Mouse (Mus musculus): ENCODE measurements around the gene Pptc7. TPM values are rescaled to one million over a fixed set of nuclear protein-coding genes. Genes with fewer than 3 reads are reported as not detected.

The Pptc7 gene
- polyA plus RNA-seq, 1 experiment from 2014 or later, result 9.2 TPM

DNA sequence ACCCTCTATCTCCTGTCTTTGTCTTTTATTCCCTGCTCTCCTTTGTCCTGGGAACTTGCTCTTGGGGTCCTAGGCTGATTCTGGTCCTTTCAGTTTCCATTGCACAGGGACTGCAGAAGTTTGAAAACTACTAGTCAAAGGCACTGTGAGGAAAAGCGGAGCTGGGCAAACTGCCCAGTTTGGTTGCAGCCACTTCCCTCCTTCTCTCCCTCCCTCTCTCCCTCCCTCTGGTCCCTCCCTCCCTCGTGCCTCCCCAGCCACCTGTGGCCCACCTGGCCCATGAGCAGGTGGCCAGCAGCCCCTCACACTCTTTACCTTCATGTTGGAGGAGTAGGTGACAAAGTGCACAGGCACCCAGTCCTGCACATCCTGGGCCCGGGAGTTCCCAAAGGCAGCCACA, 39.0 kb upstream of the Pptc7 start:
- H3K4me2 ChIP-seq (ENCODE audit: low read depth, severe bottlenecking), result no peak overlapping the region
- no peaks in the 10 kb centered on the region for H3K9me3 ChIP-seq (ENCODE audit: control insufficient read depth, low read length)
- WGBS, result 77% methylated on average over 3 of the region's 3 CpGs
- peaks cover 7% of the 10 kb centered on the region; the same call in 1 of the 2 replicates for H3K36me3 ChIP-seq (ENCODE audit: control insufficient read depth, insufficient read depth, low read length)
- ATAC-seq (ENCODE audit: insufficient number of reproducible peaks, low FRiP score, low TSS enrichment, low read depth) (no peak), DNase-seq (ENCODE audit: low spot score) (no peak)
- no peak overlapping the region for H3K9ac ChIP-seq (ENCODE audit: low read length)
- H3K27me3 ChIP-seq (ENCODE audit: control insufficient read depth, insufficient read depth, low read length), result no peaks in the 10 kb centered on the region
- no peak overlapping the region for H3K4me3 ChIP-seq (ENCODE audit: low read depth, low read length)
- no peaks in the 10 kb centered on the region for H3K4me1 ChIP-seq (ENCODE audit: control insufficient read depth, insufficient read depth, low read length)
- H3K27ac ChIP-seq (replicated peaks; ENCODE audit: low read depth, low read length), result no peak overlapping the region

GRCm38 (mm10) chr5:122246547-122247167, 37.5 kb upstream of the Pptc7 start:
- H3K4me3 ChIP-seq (ENCODE audit: low read depth, low read length), result no peak overlapping the region
- 84% methylated on average over 10 of the region's 10 CpGs for WGBS
- no peaks in the 10 kb centered on the region for H3K4me1 ChIP-seq (ENCODE audit: control insufficient read depth, insufficient read depth, low read length)
- ATAC-seq (ENCODE audit: insufficient number of reproducible peaks, low FRiP score, low TSS enrichment, low read depth) (no peak), DNase-seq (ENCODE audit: low spot score) (no peak)
- H3K4me2 ChIP-seq (ENCODE audit: low read depth, severe bottlenecking), result no peak overlapping the region
- no peaks in the 10 kb centered on the region for H3K27me3 ChIP-seq (ENCODE audit: control insufficient read depth, insufficient read depth, low read length)
- no peak overlapping the region for H3K27ac ChIP-seq (replicated peaks; ENCODE audit: low read depth, low read length)
- H3K9ac ChIP-seq (ENCODE audit: low read length), result no peak overlapping the region
- no peaks in the 10 kb centered on the region for H3K9me3 ChIP-seq (ENCODE audit: control insufficient read depth, low read length)
- H3K36me3 ChIP-seq (ENCODE audit: control insufficient read depth, insufficient read depth, low read length), result peaks cover 2% of the 10 kb centered on the region; the same call in 1 of the 2 replicates

- 92% methylated on average over 11 of the region's 11 CpGs for WGBS
- Histone ChIP-seq H3K4me2 (ENCODE audit: low read depth, severe bottlenecking) (no peak overlapping the region), H3K4me3 (ENCODE audit: low read depth, low read length) (no peak overlapping the region), H3K9ac (ENCODE audit: low read length) (no peak overlapping the region), H3K4me1 (ENCODE audit: control insufficient read depth, insufficient read depth, low read length) (no peaks in the 10 kb centered on the region), H3K27me3 (ENCODE audit: control insufficient read depth, insufficient read depth, low read length) (no peaks in the 10 kb centered on the region), H3K9me3 (ENCODE audit: control insufficient read depth, low read length) (no peaks in the 10 kb centered on the region), H3K27ac (replicated peaks; ENCODE audit: low read depth, low read length) (no peak overlapping the region), H3K36me3 (ENCODE audit: control insufficient read depth, insufficient read depth, low read length) (peaks cover 2% of the 10 kb centered on the region; the same call in 1 of the 2 replicates)
- no peak for ATAC-seq (ENCODE audit: insufficient number of reproducible peaks, low FRiP score, low TSS enrichment, low read depth)
- no peak for DNase-seq (ENCODE audit: low spot score)
Measured at GRCm38 (mm10) chr5:122247529-122247928, 36.6 kb upstream of the Pptc7 start.

GRCm38 (mm10) chr5:122247934-122248333, 36.2 kb upstream of the Pptc7 start:
- WGBS, result 94% methylated on average over 7 of the region's 7 CpGs
- Histone ChIP-seq H3K4me3 (ENCODE audit: low read depth, low read length) (no peak overlapping the region), H3K4me2 (ENCODE audit: low read depth, severe bottlenecking) (no peak overlapping the region), H3K36me3 (ENCODE audit: control insufficient read depth, insufficient read depth, low read length) (peaks cover 2% of the 10 kb centered on the region; the same call in 1 of the 2 replicates), H3K9ac (ENCODE audit: low read length) (no peak overlapping the region), H3K27me3 (ENCODE audit: control insufficient read depth, insufficient read depth, low read length) (no peaks in the 10 kb centered on the region), H3K4me1 (ENCODE audit: control insufficient read depth, insufficient read depth, low read length) (no peaks in the 10 kb centered on the region), H3K9me3 (ENCODE audit: control insufficient read depth, low read length) (no peaks in the 10 kb centered on the region), H3K27ac (replicated peaks; ENCODE audit: low read depth, low read length) (no peak overlapping the region)
- ATAC-seq (ENCODE audit: insufficient number of reproducible peaks, low FRiP score, low TSS enrichment, low read depth), result no peak
- no peak for DNase-seq (ENCODE audit: low spot score)

GRCm38 (mm10) chr5:122249281-122249680, 34.9 kb upstream of the Pptc7 start:
- Histone ChIP-seq H3K9ac (ENCODE audit: low read length) (no peak overlapping the region), H3K27ac (replicated peaks; ENCODE audit: low read depth, low read length) (no peak overlapping the region), H3K36me3 (ENCODE audit: control insufficient read depth, insufficient read depth, low read length) (peaks cover 2% of the 10 kb centered on the region; the same call in 1 of the 2 replicates), H3K4me2 (ENCODE audit: low read depth, severe bottlenecking) (no peak overlapping the region), H3K9me3 (ENCODE audit: control insufficient read depth, low read length) (no peaks in the 10 kb centered on the region), H3K4me1 (ENCODE audit: control insufficient read depth, insufficient read depth, low read length) (no peaks in the 10 kb centered on the region), H3K4me3 (ENCODE audit: low read depth, low read length) (no peak overlapping the region), H3K27me3 (ENCODE audit: control insufficient read depth, insufficient read depth, low read length) (no peaks in the 10 kb centered on the region)
- DNase-seq (ENCODE audit: low spot score), result no peak
- no peak for ATAC-seq (ENCODE audit: insufficient number of reproducible peaks, low FRiP score, low TSS enrichment, low read depth)
- 79% methylated on average over 4 of the region's 4 CpGs for WGBS

GRCm38 (mm10) chr5:122251895-122252606, 32.1 kb upstream of the Pptc7 start:
- ATAC-seq (ENCODE audit: insufficient number of reproducible peaks, low FRiP score, low TSS enrichment, low read depth), result no peak
- H3K4me2 ChIP-seq (ENCODE audit: low read depth, severe bottlenecking), result no peak overlapping the region
- H3K4me1 ChIP-seq (ENCODE audit: control insufficient read depth, insufficient read depth, low read length), result no peaks in the 10 kb centered on the region
- H3K27me3 ChIP-seq (ENCODE audit: control insufficient read depth, insufficient read depth, low read length), result no peaks in the 10 kb centered on the region
- H3K27ac ChIP-seq (replicated peaks; ENCODE audit: low read depth, low read length), result no peak overlapping the region
- no peaks in the 10 kb centered on the region for H3K9me3 ChIP-seq (ENCODE audit: control insufficient read depth, low read length)
- no peak overlapping the region for H3K4me3 ChIP-seq (ENCODE audit: low read depth, low read length)
- no peak for DNase-seq (ENCODE audit: low spot score)
- peaks cover 10% of the 10 kb centered on the region; the same call in 1 of the 2 replicates for H3K36me3 ChIP-seq (ENCODE audit: control insufficient read depth, insufficient read depth, low read length)
- H3K9ac ChIP-seq (ENCODE audit: low read length), result no peak overlapping the region
- WGBS, result 79% methylated on average over 17 of the region's 17 CpGs

DNA sequence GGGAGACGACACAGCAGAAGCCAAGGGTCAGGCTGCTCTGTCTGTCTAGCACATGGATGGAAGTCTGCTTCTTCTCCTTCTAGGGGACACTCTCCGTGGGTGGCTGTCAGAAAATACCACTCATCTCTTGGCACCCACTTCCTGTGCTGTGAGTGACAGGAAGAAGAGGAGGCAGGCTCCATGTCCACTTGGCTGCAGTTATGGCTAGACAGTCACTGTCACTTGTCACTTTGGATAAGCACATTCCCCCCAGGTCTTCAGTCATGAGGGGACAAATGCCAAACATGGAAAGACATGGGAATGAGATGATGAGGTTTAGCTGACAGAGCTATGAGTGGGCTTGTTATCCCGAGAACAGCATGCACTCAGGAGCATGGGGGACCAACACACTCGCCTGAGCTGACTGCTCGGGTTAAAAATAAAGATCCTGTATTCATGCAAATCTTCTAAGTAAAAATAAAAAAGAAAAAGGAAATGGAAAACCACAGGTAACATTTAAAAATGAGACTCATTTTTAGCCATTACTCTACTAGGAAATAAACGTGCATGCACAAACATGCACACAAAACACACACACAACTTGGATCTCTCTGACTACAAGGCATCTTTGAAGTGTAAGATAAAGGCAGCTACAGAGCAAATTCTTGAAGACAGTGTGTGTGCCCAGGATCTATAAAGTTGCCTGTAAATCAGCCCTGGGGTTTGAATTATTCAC, 26.0 kb upstream of the Pptc7 start:
- H3K4me2 ChIP-seq (ENCODE audit: low read depth, severe bottlenecking), result no peak overlapping the region
- 82% methylated on average over 6 of the region's 6 CpGs for WGBS

DNA sequence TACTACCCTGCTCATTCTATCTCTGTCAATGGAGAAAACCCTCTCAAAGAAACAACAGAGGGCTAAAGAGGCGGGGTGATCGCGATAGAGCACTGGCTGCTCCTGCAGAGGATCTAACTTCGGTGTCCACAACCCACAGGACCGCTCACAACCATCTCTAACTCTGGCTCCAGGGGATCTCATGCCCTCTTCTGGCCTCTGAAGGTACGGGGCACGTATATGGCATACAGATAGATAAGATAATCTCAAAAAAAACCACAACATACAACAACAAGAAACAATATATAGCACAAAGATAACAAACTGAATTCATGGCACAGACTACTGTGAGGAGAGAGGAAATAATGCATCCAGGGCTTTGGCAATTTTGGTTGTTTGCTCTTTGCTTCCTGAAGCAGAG, 22.1 kb upstream of the Pptc7 start:
- ATAC-seq (ENCODE audit: insufficient number of reproducible peaks, low FRiP score, low TSS enrichment, low read depth) (no peak), DNase-seq (ENCODE audit: low spot score) (no peak)
- Histone ChIP-seq H3K27me3 (ENCODE audit: control insufficient read depth, insufficient read depth, low read length) (no peaks in the 10 kb centered on the region), H3K27ac (replicated peaks; ENCODE audit: low read depth, low read length) (no peak overlapping the region), H3K9ac (ENCODE audit: low read length) (no peak overlapping the region), H3K36me3 (ENCODE audit: control insufficient read depth, insufficient read depth, low read length) (peaks cover 2% of the 10 kb centered on the region; the same call in 1 of the 2 replicates), H3K4me2 (ENCODE audit: low read depth, severe bottlenecking) (peak overlapping the region; percentile 2; the same call in 1 of the 2 replicates), H3K9me3 (ENCODE audit: control insufficient read depth, low read length) (no peaks in the 10 kb centered on the region), H3K4me1 (ENCODE audit: control insufficient read depth, insufficient read depth, low read length) (0 out of 2 replicates have a peak, but pooled peaks cover 2% of the 10 kb centered on the region), H3K4me3 (ENCODE audit: low read depth, low read length) (no peak overlapping the region)
- 64% methylated on average over 7 of the region's 7 CpGs for WGBS

More for the DNA sequence above, 26.0 kb upstream of the Pptc7 start:
- Histone ChIP-seq H3K4me1 (ENCODE audit: control insufficient read depth, insufficient read depth, low read length) (no peaks in the 10 kb centered on the region), H3K9ac (ENCODE audit: low read length) (no peak overlapping the region), H3K27me3 (ENCODE audit: control insufficient read depth, insufficient read depth, low read length) (no peaks in the 10 kb centered on the region), H3K27ac (replicated peaks; ENCODE audit: low read depth, low read length) (no peak overlapping the region), H3K9me3 (ENCODE audit: control insufficient read depth, low read length) (no peaks in the 10 kb centered on the region), H3K36me3 (ENCODE audit: control insufficient read depth, insufficient read depth, low read length) (peaks cover 10% of the 10 kb centered on the region; the same call in 1 of the 2 replicates), H3K4me3 (ENCODE audit: low read depth, low read length) (no peak overlapping the region)
- ATAC-seq (ENCODE audit: insufficient number of reproducible peaks, low FRiP score, low TSS enrichment, low read depth) (no peak), DNase-seq (ENCODE audit: low spot score) (no peak)

All from limb, embryonic 11.5 days (tissue).